In the genomic region with DNA sequence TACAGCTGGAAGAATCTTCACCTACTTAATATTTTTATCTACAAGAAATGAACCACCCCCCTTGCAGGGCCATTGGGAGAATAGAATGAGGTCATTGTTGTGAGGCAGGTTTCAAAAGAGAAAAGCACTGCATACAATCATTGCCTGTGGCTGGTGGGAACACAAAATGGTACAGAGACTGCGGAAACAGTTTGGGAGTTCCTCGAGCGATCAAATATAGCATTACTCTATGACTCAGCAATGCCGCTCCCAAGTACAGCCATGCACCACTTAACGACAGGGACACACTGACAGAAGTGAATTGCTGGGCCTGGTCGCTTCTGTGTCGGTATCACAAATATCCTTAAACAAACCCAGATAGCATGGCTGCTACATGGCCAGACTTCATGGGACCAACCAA, we compare ENCODE assay signal across 22 mouse cellular contexts. TPM values are rescaled to one million over a fixed set of nuclear protein-coding genes. Genes with fewer than 3 reads are reported as not detected.
DNase-seq lines count a peak whose midpoint lies in the region.
"Had no signal": no experiment of that assay in that cellular context is flagged by ENCODE, and none has a peak within 500 bp of the region (broad histone marks: within the 10 kb centered on the region; RNA-seq: fewer than 3 reads in every experiment).

No protein-coding gene starts in this region.

- DNase-seq in frontal cortex, postnatal 36 days (ENCODE audit: low spot score in 2 of 2), result peak; percentile 20 to 37
- no peak for DNase-seq in frontal cortex, postnatal 25 days (ENCODE audit: low spot score in 2 of 2)
- DNase-seq in left cerebral cortex, postnatal 14 days (ENCODE audit: low spot score in 2 of 2), result peak; percentile 27 to 39
- DNase-seq in left cerebral cortex, postnatal 36 days (ENCODE audit: low spot score in 2 of 2), result no peak
- peak; percentile 17 for DNase-seq in right cerebral cortex, postnatal 25 days
- DNase-seq in right cerebral cortex, postnatal 4 days, result no peak
- peak; percentile 44 for DNase-seq in telencephalon, adult 2 months (ENCODE audit: low read depth, low spot score)
- DNase-seq in lung, postnatal 4 days, result no peak
- DNase-seq: adrenal gland, postnatal 10 days; adrenal gland, postnatal 36 days; B cell, adult 2 months; cerebellum, adult 11 months; cerebellum, adult 2 months; cerebellum, adult 9-11 months; cerebellum, postnatal 25 days; gastrocnemius, adult 2 months; gastrocnemius, postnatal 14 days; heart, adult 18-20 months; heart, postnatal 10 days; heart, postnatal 36 days had no signal

- intact Hi-C loops in left cerebral cortex, postnatal 14 days (cut with DNase I), result no loop called here
- intact Hi-C loops in left cerebral cortex, postnatal 36 days (cut with DNase I), result no loop called here

RNA-seq across cellular contexts. Expression of a gene that starts 4.4 kb away (rescaled TPM):
- 1 to 10 TPM; 1.3 to 1.4 TPM for total RNA-seq in left cerebral cortex, postnatal 14 days (2021)
- 1 to 10 TPM; 1.9 to 5.3 TPM for total RNA-seq in left cerebral cortex, postnatal 36 days (2021)
- total RNA-seq: common myeloid progenitor, adult 5-6 weeks; G1E had no signal

Comparison
In these comparisons a context has a peak if more than half of its experiments do, and no peak if none do; other contexts are left out.
1. DNase-seq: peak in frontal cortex, postnatal 36 days (2 of 2), left cerebral cortex, postnatal 14 days (2 of 2), right cerebral cortex, postnatal 25 days (single experiment) and telencephalon, adult 2 months (single experiment); none in frontal cortex, postnatal 25 days (0 of 2), left cerebral cortex, postnatal 36 days (0 of 2), right cerebral cortex, postnatal 4 days (single experiment) and lung, postnatal 4 days (0 of 2).